ENCODE assay signal across 9 mouse cellular contexts in genomic region chr11:101640857-101641709, GRCm38 (mm10). TPM values are rescaled to one million over a fixed set of nuclear protein-coding genes. Genes with fewer than 3 reads are reported as not detected.
DNase-seq lines count a peak whose midpoint lies in the region; ATAC-seq and TF ChIP-seq lines count a peak whose summit lies in the region.
"Not testable (repeated sequence)": the region's sequence is repeated elsewhere in the genome, so short reads cannot be mapped to it uniquely, and the experiment has no call there.
"Had no signal": no experiment of that assay in that cellular context is flagged by ENCODE, and none has a peak within 500 bp of the region (broad histone marks: within the 10 kb centered on the region; RNA-seq: fewer than 3 reads in every experiment).

No protein-coding gene starts in this region.

- H3K27ac ChIP-seq in bone marrow macrophage, adult 2 months (ENCODE audit: insufficient read depth, low read depth, low read length): peak overlapping the region; percentile 69
- H3K27ac ChIP-seq in heart, embryonic 11.5 days (ENCODE audit: low read depth, low read length): peak overlapping the region; percentile 77
- peak overlapping the region; percentile 85 for H3K27ac ChIP-seq in kidney, embryonic 15.5 days
- peak overlapping the region; percentile 69 for H3K27ac ChIP-seq in midbrain, postnatal 0 days (ENCODE audit: low read depth, low read length)

- H3K4me3 ChIP-seq in bone marrow macrophage, adult 2 months (ENCODE audit: insufficient read depth, low read length): peak overlapping the region; percentile 47
- peak overlapping the region; percentile 37 for H3K4me3 ChIP-seq in heart, embryonic 11.5 days (ENCODE audit: low read depth, low read length)
- peak overlapping the region; percentile 43 for H3K4me3 ChIP-seq in kidney, embryonic 15.5 days (replicated peaks)
- H3K4me3 ChIP-seq in midbrain, postnatal 0 days (ENCODE audit: low read depth, low read length): peak overlapping the region; percentile 22

- TF ChIP-seq POLR2A in bone marrow macrophage, adult 2 months (IDR thresholded peaks at IDR 0.05; ENCODE audit: borderline replicate concordance, low read depth, low read length): not testable (repeated sequence)

- H3K4me1 ChIP-seq in bone marrow macrophage, adult 2 months (ENCODE audit: control insufficient read depth, insufficient read depth, low read length); heart, embryonic 11.5 days (ENCODE audit: control insufficient read depth, insufficient read depth, low read length); kidney, embryonic 15.5 days; midbrain, postnatal 0 days (ENCODE audit: insufficient read depth, low read length): not testable (repeated sequence)

- 6% methylated on average over 52 of the region's 53 CpGs for WGBS in heart, embryonic 11.5 days (ENCODE audit: insufficient replicate concordance)
- WGBS in kidney, embryonic 15.5 days: 5% methylated on average over 53 of the region's 53 CpGs
- WGBS in midbrain, postnatal 0 days: 5% methylated on average over 44 of the region's 53 CpGs

- H3K4me2 ChIP-seq in heart, embryonic 11.5 days: peak overlapping the region; percentile 62
- peak overlapping the region; percentile 58 for H3K4me2 ChIP-seq in kidney, embryonic 15.5 days
- peak overlapping the region; percentile 34 for H3K4me2 ChIP-seq in midbrain, postnatal 0 days (ENCODE audit: low read depth, low read length, poor library complexity, severe bottlenecking)

- TF ChIP-seq CTCF in bone marrow macrophage, adult 2 months (IDR thresholded peaks at IDR 0.05; ENCODE audit: low read depth, low read length); midbrain, postnatal 0 days (IDR thresholded peaks at IDR 0.05): not testable (repeated sequence)

- H3K36me3 ChIP-seq in heart, embryonic 11.5 days (ENCODE audit: control insufficient read depth, insufficient read depth, low read length); kidney, embryonic 15.5 days; midbrain, postnatal 0 days (ENCODE audit: insufficient read depth, low read length): not testable (repeated sequence)

- DNase-seq in 416B (ENCODE audit: low read depth) (peak; percentile 92), liver (peak; percentile 82)
- peak; percentile 73 for DNase-seq in midbrain, postnatal 0 days (ENCODE audit: low spot score)
- DNase-seq in spleen, postnatal 14 days (ENCODE audit: low spot score in 2 of 2): peak; percentile 62 to 72

- not testable (repeated sequence) for H3K27me3 ChIP-seq in heart, embryonic 11.5 days (ENCODE audit: control insufficient read depth, insufficient read depth, low read length); kidney, embryonic 15.5 days; midbrain, postnatal 0 days (ENCODE audit: insufficient read depth, low read length)

- not testable (repeated sequence) for H3K9me3 ChIP-seq in heart, embryonic 11.5 days (replicated peaks; ENCODE audit: control insufficient read depth, low read length); kidney, embryonic 15.5 days (replicated peaks); midbrain, postnatal 0 days (ENCODE audit: low read length)

- ATAC-seq in erythroblast, adult 5-6 weeks (replicated peaks; ENCODE audit: low FRiP score, poor library complexity, severe bottlenecking): peak; percentile 79
- ATAC-seq in heart, embryonic 11.5 days (replicated peaks; ENCODE audit: insufficient number of reproducible peaks, low FRiP score, low TSS enrichment): peak; percentile 69
- peak; percentile 67 for ATAC-seq in kidney, embryonic 15.5 days (replicated peaks; ENCODE audit: low FRiP score)
- ATAC-seq in midbrain, postnatal 0 days (ENCODE audit: low FRiP score): peak; percentile 73

- peak overlapping the region; percentile 61 for H3K9ac ChIP-seq in heart, embryonic 11.5 days (ENCODE audit: low read depth, low read length)
- 0 out of 2 replicates have a peak overlapping the region, but pooled peaks have one; percentile 26 for H3K9ac ChIP-seq in kidney, embryonic 15.5 days
- H3K9ac ChIP-seq in midbrain, postnatal 0 days (replicated peaks; ENCODE audit: low read length, poor library complexity, severe bottlenecking): 0 out of 2 replicates have a peak overlapping the region, but pooled peaks have one; percentile 44

RNA-seq across cellular contexts. Expression of gene Rdm1, which starts 14.1 kb away (rescaled TPM):
- polyA plus RNA-seq in bone marrow macrophage, adult 2 months (2012; ENCODE audit: insufficient read depth, insufficient read length, missing spikeins): 21.2 and 22.1 TPM in 2 replicates
- total RNA-seq in erythroblast, adult 5-6 weeks (2015; ENCODE audit: low replicate concordance): 6.7 and 18.6 TPM in 2 replicates
- 4.6 and 6.2 TPM in 2 replicates for total RNA-seq in erythroblast, adult 5-6 weeks (2017; ENCODE audit: low replicate concordance)
- 27.9 and 28.2 TPM in 2 replicates for polyA plus RNA-seq in heart, embryonic 11.5 days (2014; fragmentation: Nextera tagmentation; extraction: Ambion mirVana)
- 35.5 and 41.1 TPM in 2 replicates for polyA plus RNA-seq in kidney, embryonic 15.5 days (2015; fragmentation: Nextera tagmentation; extraction: Ambion mirVana)
- total RNA-seq in midbrain, postnatal 0 days (2014; rRNA removed): 2.8 and 3.6 TPM in 2 replicates
- 8.3 and 9.2 TPM in 2 replicates for polyA plus RNA-seq in midbrain, postnatal 0 days (2015; fragmentation: Nextera tagmentation; extraction: Ambion mirVana)

RNA-seq across cellular contexts. Expression of gene Arl4d, which starts 24.3 kb away (rescaled TPM):
- 0.80 and 1.9 TPM in 2 replicates for polyA plus RNA-seq in bone marrow macrophage, adult 2 months (2012; ENCODE audit: insufficient read depth, insufficient read length, missing spikeins)
- total RNA-seq in erythroblast, adult 5-6 weeks (2015; ENCODE audit: low replicate concordance): not detected in 2 replicates
- total RNA-seq in erythroblast, adult 5-6 weeks (2017; ENCODE audit: low replicate concordance): 0.85 and 1.5 TPM in 2 replicates
- polyA plus RNA-seq in heart, embryonic 11.5 days (2014; fragmentation: Nextera tagmentation; extraction: Ambion mirVana): 9.4 and 10.5 TPM in 2 replicates
- 3.9 and 4.1 TPM in 2 replicates for polyA plus RNA-seq in kidney, embryonic 15.5 days (2015; fragmentation: Nextera tagmentation; extraction: Ambion mirVana)
- total RNA-seq in midbrain, postnatal 0 days (2014; rRNA removed): 4.5 and 6.9 TPM in 2 replicates
- 5.7 and 7.1 TPM in 2 replicates for polyA plus RNA-seq in midbrain, postnatal 0 days (2015; fragmentation: Nextera tagmentation; extraction: Ambion mirVana)

RNA-seq across cellular contexts. Expression of gene Gm11634, which starts 42.0 kb away (rescaled TPM):
- polyA plus RNA-seq in bone marrow macrophage, adult 2 months (2012; ENCODE audit: insufficient read depth, insufficient read length, missing spikeins): not detected in 2 replicates
- total RNA-seq in erythroblast, adult 5-6 weeks (2015; ENCODE audit: low replicate concordance): not detected in 2 replicates
- not detected in 2 replicates for total RNA-seq in erythroblast, adult 5-6 weeks (2017; ENCODE audit: low replicate concordance)
- polyA plus RNA-seq in heart, embryonic 11.5 days (2014; fragmentation: Nextera tagmentation; extraction: Ambion mirVana): not detected in 2 replicates
- not detected in 2 replicates for polyA plus RNA-seq in kidney, embryonic 15.5 days (2015; fragmentation: Nextera tagmentation; extraction: Ambion mirVana)
- not detected in 2 replicates for total RNA-seq in midbrain, postnatal 0 days (2014; rRNA removed)
- not detected in 2 replicates for polyA plus RNA-seq in midbrain, postnatal 0 days (2015; fragmentation: Nextera tagmentation; extraction: Ambion mirVana)
- polyA plus RNA-seq: Patski had no signal

RNA-seq across cellular contexts. Expression of gene Tmem106a, which starts 59.0 kb away (rescaled TPM):
- polyA plus RNA-seq in bone marrow macrophage, adult 2 months (2012; ENCODE audit: insufficient read depth, insufficient read length, missing spikeins): 407 and 510 TPM in 2 replicates
- total RNA-seq in erythroblast, adult 5-6 weeks (2015; ENCODE audit: low replicate concordance): 6.9 and 16.9 TPM in 2 replicates
- 3.6 and 3.8 TPM in 2 replicates for total RNA-seq in erythroblast, adult 5-6 weeks (2017; ENCODE audit: low replicate concordance)
- 3.3 and 4.4 TPM in 2 replicates for polyA plus RNA-seq in heart, embryonic 11.5 days (2014; fragmentation: Nextera tagmentation; extraction: Ambion mirVana)
- 5.5 and 5.8 TPM in 2 replicates for polyA plus RNA-seq in kidney, embryonic 15.5 days (2015; fragmentation: Nextera tagmentation; extraction: Ambion mirVana)
- total RNA-seq in midbrain, postnatal 0 days (2014; rRNA removed): 1.5 and 3.0 TPM in 2 replicates
- polyA plus RNA-seq in midbrain, postnatal 0 days (2015; fragmentation: Nextera tagmentation; extraction: Ambion mirVana): 3.5 and 3.6 TPM in 2 replicates

Comparison
In these comparisons a context has a peak if more than half of its experiments do, and no peak if none do; other contexts are left out.
1. Peak in every context shown above with its lines: DNase-seq, ATAC-seq, H3K4me3 ChIP-seq and H3K27ac ChIP-seq.